9 mouse cellular contexts compared by ENCODE assay signal in the genomic region with DNA sequence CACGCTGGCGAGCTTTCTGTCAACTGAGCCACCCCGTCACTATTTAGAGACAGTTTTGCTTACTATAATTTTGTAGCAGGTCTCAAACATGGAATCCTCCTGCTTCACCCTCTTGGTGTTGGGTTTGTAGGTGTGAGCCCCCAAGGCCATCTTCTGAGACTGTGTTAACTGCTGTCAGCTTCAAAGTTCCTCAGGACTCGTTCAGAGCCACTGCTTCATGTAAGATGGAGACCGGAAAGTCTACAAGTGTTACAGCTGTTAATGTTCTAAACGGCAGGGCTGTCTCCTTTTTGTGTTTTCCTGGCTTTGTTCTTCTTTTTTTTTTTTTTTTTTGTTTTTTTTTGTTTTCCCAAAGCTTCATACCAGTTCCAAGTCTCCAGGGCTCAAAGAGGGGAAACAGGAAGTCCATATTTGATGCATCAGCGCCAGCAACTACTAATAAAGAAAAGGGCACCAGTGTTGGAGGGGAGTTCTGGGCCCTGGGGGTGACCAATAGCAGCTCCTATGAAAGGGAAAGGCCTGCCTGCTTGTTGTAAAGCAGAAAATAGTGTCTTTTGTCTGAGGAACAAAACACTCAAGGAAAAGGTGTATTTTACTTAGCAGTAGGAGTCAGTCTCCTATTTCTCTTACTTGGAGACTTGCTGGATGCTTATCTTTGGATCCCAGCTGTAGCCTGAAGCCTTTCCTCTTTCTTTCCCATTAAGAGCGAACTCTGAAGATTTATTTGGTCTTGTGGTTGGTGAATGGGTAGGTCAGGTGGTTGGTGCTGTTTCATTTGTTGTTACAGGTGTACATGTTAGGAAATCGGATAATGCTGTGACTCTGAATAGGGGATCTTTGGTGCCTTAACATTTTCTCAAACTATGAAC. TPM values are rescaled to one million over a fixed set of nuclear protein-coding genes. Genes with fewer than 3 reads are reported as not detected.
DNase-seq lines count a peak whose midpoint lies in the region; ATAC-seq and TF ChIP-seq lines count a peak whose summit lies in the region.
"Had no signal": no experiment of that assay in that cellular context is flagged by ENCODE, and none has a peak within 500 bp of the region (broad histone marks: within the 10 kb centered on the region; RNA-seq: fewer than 3 reads in every experiment).

No protein-coding gene starts in this region.

- ATAC-seq in heart, embryonic 14.5 days (ENCODE audit: insufficient number of reproducible peaks, insufficient read depth, low FRiP score, low read depth) = no peak
- ATAC-seq in limb, embryonic 13.5 days (ENCODE audit: low FRiP score, low read depth) = no peak
- no peak for ATAC-seq in stomach, postnatal 0 days (ENCODE audit: low FRiP score, low TSS enrichment)

- no peak overlapping the region for H3K9ac ChIP-seq in heart, embryonic 14.5 days (ENCODE audit: low read length)
- no peak overlapping the region for H3K9ac ChIP-seq in limb, embryonic 13.5 days
- no peak overlapping the region for H3K9ac ChIP-seq in stomach, postnatal 0 days (ENCODE audit: low read length)

- H3K27me3 ChIP-seq in heart, embryonic 14.5 days (ENCODE audit: control insufficient read depth, insufficient read depth, low read length) = no peaks in the 10 kb centered on the region
- H3K27me3 ChIP-seq in limb, embryonic 13.5 days = no peaks in the 10 kb centered on the region
- no peaks in the 10 kb centered on the region for H3K27me3 ChIP-seq in stomach, postnatal 0 days (ENCODE audit: control insufficient read depth, insufficient read depth, low read length)

- peaks cover 3% of the 10 kb centered on the region; the same call in 1 of the 2 replicates for H3K36me3 ChIP-seq in heart, embryonic 14.5 days (ENCODE audit: control insufficient read depth, insufficient read depth, low read length)
- H3K36me3 ChIP-seq in limb, embryonic 13.5 days = peaks cover 7% of the 10 kb centered on the region; the same call in 1 of the 2 replicates
- H3K36me3 ChIP-seq in stomach, postnatal 0 days (ENCODE audit: control insufficient read depth, insufficient read depth, low read length) = 0 out of 2 replicates have a peak, but pooled peaks cover 4% of the 10 kb centered on the region

- peaks cover 3 to 21% of the 10 kb centered on the region in 2 experiments; a peak in 3 of 4 replicates for H3K4me1 ChIP-seq in heart, embryonic 14.5 days (ENCODE audit: control insufficient read depth in 2 of 2, insufficient read depth in 2 of 2, low read length in 2 of 2)
- peaks cover 21% of the 10 kb centered on the region for H3K4me1 ChIP-seq in limb, embryonic 13.5 days
- H3K4me1 ChIP-seq in stomach, postnatal 0 days (replicated peaks; ENCODE audit: control insufficient read depth, insufficient read depth) = peaks cover 1% of the 10 kb centered on the region; the same call in 1 of the 2 replicates

- TF ChIP-seq EP300 in stomach, postnatal 0 days (optimal IDR thresholded peaks at IDR 0.05) = no peak

- H3K4me2 ChIP-seq in heart, embryonic 14.5 days (ENCODE audit: low read length) = 0 out of 2 replicates have a peak overlapping the region, but pooled peaks have one; percentile 11
- H3K4me2 ChIP-seq in limb, embryonic 13.5 days (replicated peaks) = no peak overlapping the region
- H3K4me2 ChIP-seq in stomach, postnatal 0 days (replicated peaks; ENCODE audit: low read depth) = no peak overlapping the region

- 66% methylated on average over 9 of the region's 9 CpGs for WGBS in heart, embryonic 14.5 days
- 72% methylated on average over 9 of the region's 9 CpGs for WGBS in limb, embryonic 13.5 days
- 66% methylated on average over 9 of the region's 9 CpGs for WGBS in stomach, postnatal 0 days

- H3K4me3 ChIP-seq in heart, embryonic 14.5 days (ENCODE audit: control insufficient read depth in 1 of 2, insufficient read depth in 1 of 2, low read depth in 1 of 2, low read length in 2 of 2) = no peak overlapping the region
- no peak overlapping the region for H3K4me3 ChIP-seq in limb, embryonic 13.5 days
- H3K4me3 ChIP-seq in stomach, postnatal 0 days (ENCODE audit: low read depth, low read length) = no peak overlapping the region
- H3K4me3 ChIP-seq: megakaryocyte, embryonic 14.5 days had no signal

- peak; percentile 44 for DNase-seq in thymus, postnatal 0 days (ENCODE audit: low spot score)
- no peak for DNase-seq in thymus, postnatal 10 days (ENCODE audit: low spot score in 2 of 2)
- DNase-seq in stomach, postnatal 0 days (ENCODE audit: low spot score) = no peak
- DNase-seq in urinary bladder, adult 2 months (ENCODE audit: low spot score) = no peak
- DNase-seq in ovary, postnatal 14 days (ENCODE audit: low spot score) = no peak
- DNase-seq in gastrocnemius, postnatal 10 days = no peak

- no peaks in the 10 kb centered on the region for H3K9me3 ChIP-seq in heart, embryonic 14.5 days (ENCODE audit: control insufficient read depth, low read length)
- no peaks in the 10 kb centered on the region for H3K9me3 ChIP-seq in limb, embryonic 13.5 days
- H3K9me3 ChIP-seq in stomach, postnatal 0 days (ENCODE audit: control insufficient read depth, low read length) = no peaks in the 10 kb centered on the region
- H3K9me3 ChIP-seq: megakaryocyte, embryonic 14.5 days had no signal

- no peak for TF ChIP-seq CTCF in stomach, postnatal 0 days (IDR thresholded peaks at IDR 0.05; ENCODE audit: low read depth)

- H3K27ac ChIP-seq in heart, embryonic 14.5 days (replicated peaks in 1 of 2; ENCODE audit: control insufficient read depth in 1 of 2, insufficient read depth in 1 of 2, low read depth in 2 of 2, low read length in 2 of 2) = peak overlapping the region; percentile 75
- peak overlapping the region; percentile 28; the same call in 1 of the 2 replicates for H3K27ac ChIP-seq in limb, embryonic 13.5 days
- H3K27ac ChIP-seq in stomach, postnatal 0 days (replicated peaks) = peak overlapping the region; percentile 30; the same call in 1 of the 2 replicates

RNA-seq across cellular contexts. Expression of a gene that starts 14.3 kb away (rescaled TPM):
- 173 and 227 TPM in 2 replicates for polyA plus RNA-seq in thymus, postnatal 0 days (2015; fragmentation: Nextera tagmentation; extraction: Ambion mirVana)
- polyA plus RNA-seq in heart, embryonic 14.5 days (2014; fragmentation: Nextera tagmentation; extraction: Ambion mirVana) = 29.7 and 33.8 TPM in 2 replicates
- polyA plus RNA-seq in limb, embryonic 13.5 days (2015; fragmentation: Nextera tagmentation; extraction: Ambion mirVana) = 34.5 and 34.6 TPM in 2 replicates
- 14.8 and 19.2 TPM in 2 replicates for polyA plus RNA-seq in stomach, postnatal 0 days (2015; fragmentation: Nextera tagmentation; extraction: Ambion mirVana)
- 74.4 and 89.9 TPM in 2 replicates for polyA plus RNA-seq in urinary bladder, adult 2 months (2012; rRNA removed)
- 10 to 100 TPM; 58.7 to 68.7 TPM for total RNA-seq in gastrocnemius, postnatal 10 days (2021)

RNA-seq across cellular contexts. Expression of a gene that starts 28.3 kb away (rescaled TPM):
- 3.0 and 3.9 TPM in 2 replicates for polyA plus RNA-seq in thymus, postnatal 0 days (2015; fragmentation: Nextera tagmentation; extraction: Ambion mirVana)
- polyA plus RNA-seq in heart, embryonic 14.5 days (2014; fragmentation: Nextera tagmentation; extraction: Ambion mirVana) = 3.0 and 3.4 TPM in 2 replicates
- polyA plus RNA-seq in limb, embryonic 13.5 days (2015; fragmentation: Nextera tagmentation; extraction: Ambion mirVana) = 7.9 and 8.5 TPM in 2 replicates
- 2.0 and 2.2 TPM in 2 replicates for polyA plus RNA-seq in stomach, postnatal 0 days (2015; fragmentation: Nextera tagmentation; extraction: Ambion mirVana)
- 6.9 and 7.0 TPM in 2 replicates for polyA plus RNA-seq in urinary bladder, adult 2 months (2012; rRNA removed)
- 10 to 100 TPM in 1 of 2 experiments, 1 to 10 TPM in 1; 9.7 to 11.5 TPM for total RNA-seq in gastrocnemius, postnatal 10 days (2021)
